Mouse (Mus musculus): ENCODE measurements around the gene Dlg2.

DNA sequence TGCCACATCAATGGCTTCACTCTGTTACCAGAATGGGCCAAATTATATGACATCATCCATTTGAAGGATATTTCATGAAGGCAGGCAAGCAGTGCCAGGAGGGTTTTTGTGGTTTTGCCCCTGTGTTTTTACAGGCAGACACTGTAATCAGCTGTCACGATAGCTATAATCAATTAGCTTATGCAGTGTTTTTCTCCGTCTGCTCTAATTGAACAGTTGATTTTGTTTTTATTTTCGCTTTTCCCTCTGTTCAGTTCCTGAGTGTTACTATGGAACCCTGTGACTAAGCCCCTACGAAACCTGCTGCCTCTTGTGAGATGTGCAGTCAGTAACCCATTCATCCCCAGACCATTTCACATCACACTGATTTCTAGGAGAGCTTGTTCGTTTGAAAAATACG is 1712.7 kb downstream of the Dlg2 start:
- no peak for TF ChIP-seq POLR2A (IDR thresholded peaks at IDR 0.05; ENCODE audit: insufficient read depth, low read length)
- TF ChIP-seq CTCF (IDR thresholded peaks at IDR 0.05; ENCODE audit: low read depth, low read length), result no peak

Measured in ES-Bruce4 (cell line).